20 mouse cellular contexts compared by ENCODE assay signal in genomic region chrX:72990581-72990980, GRCm38 (mm10). TPM values are rescaled to one million over a fixed set of nuclear protein-coding genes. Genes with fewer than 3 reads are reported as not detected.
"Had no signal": no experiment of that assay in that cellular context is flagged by ENCODE, and none has a peak within 500 bp of the region (broad histone marks: within the 10 kb centered on the region; RNA-seq: fewer than 3 reads in every experiment).

No protein-coding gene starts in this region.

- H3K27ac ChIP-seq: limb, embryonic 12.5 days; liver, embryonic 13.5 days; lung, embryonic 15.5 days; macrophage; midbrain, embryonic 15.5 days; neural tube, embryonic 13.5 days; stomach, postnatal 0 days had no signal

- H3K9ac ChIP-seq: limb, embryonic 12.5 days; liver, embryonic 13.5 days; liver, postnatal 0 days; lung, embryonic 15.5 days; midbrain, embryonic 15.5 days; neural tube, embryonic 13.5 days had no signal

- H3K36me3 ChIP-seq: limb, embryonic 12.5 days; liver, embryonic 13.5 days; lung, embryonic 15.5 days; midbrain, embryonic 15.5 days; neural tube, embryonic 13.5 days had no signal

- H3K4me2 ChIP-seq: limb, embryonic 12.5 days; liver, embryonic 13.5 days; lung, embryonic 15.5 days; midbrain, embryonic 11.5 days; midbrain, embryonic 15.5 days; neural tube, embryonic 13.5 days had no signal

- DNase-seq: kidney, postnatal 25 days; layer of hippocampus, adult 9-11 months; layer of hippocampus, postnatal 36 days; liver; liver, embryonic 13.5 days; liver, postnatal 0 days; lung, postnatal 14 days; right cerebral cortex, adult 18-20 months; right cerebral cortex, postnatal 25 days; thymus, postnatal 4 days had no signal

- ATAC-seq: liver, postnatal 0 days; midbrain, embryonic 15.5 days had no signal

- H3K9me3 ChIP-seq: limb, embryonic 12.5 days; liver, embryonic 13.5 days; lung, embryonic 15.5 days; midbrain, embryonic 15.5 days; neural tube, embryonic 13.5 days had no signal

- H3K27me3 ChIP-seq: lung, embryonic 15.5 days had no signal

- H3K4me3 ChIP-seq: limb, embryonic 12.5 days; liver, embryonic 13.5 days; lung, embryonic 15.5 days; megakaryocyte, embryonic 14.5 days; midbrain, embryonic 15.5 days; neural tube, embryonic 13.5 days had no signal

- H3K4me1 ChIP-seq: limb, embryonic 12.5 days; lung, embryonic 15.5 days; midbrain, embryonic 15.5 days; neural tube, embryonic 13.5 days had no signal

RNA-seq across cellular contexts. Expression of gene Zfp185, which starts 3.4 kb away (rescaled TPM):
- polyA plus RNA-seq: macrophage had no signal

RNA-seq across cellular contexts. Expression of gene Pnma5, which starts 46.3 kb away (rescaled TPM):
- polyA plus RNA-seq: kidney, embryonic 16.5 days; liver, embryonic 13.5 days; liver, postnatal 0 days; lung, embryonic 15.5 days; macrophage; midbrain, embryonic 11.5 days; neural tube, embryonic 13.5 days; small intestine, adult 2 months had no signal
